Mouse (Mus musculus): ENCODE measurements at regions not wholly inside any gene's neighbourhood (a gene's known extent, or its start where the extent isn't known, plus 50 kb on each side); places are given as distances from the start of the nearest gene placed in this dataset.

GRCm38 (mm10) chr14:99609003-99609402 is 310.5 kb downstream of the Klf5 start:
- no peak overlapping the region for H3K4me3 ChIP-seq
- no peaks in the 10 kb centered on the region for H3K27me3 ChIP-seq (replicated peaks; ENCODE audit: low read depth, poor library complexity, severe bottlenecking)
- no peaks in the 10 kb centered on the region for H3K9me3 ChIP-seq
- 96% methylated on average over 2 of the region's 2 CpGs for WGBS
- H3K27ac ChIP-seq (replicated peaks): no peak overlapping the region
- 0 out of 2 replicates have a peak, but pooled peaks cover 3% of the 10 kb centered on the region for H3K4me1 ChIP-seq
- H3K36me3 ChIP-seq (replicated peaks): no peaks in the 10 kb centered on the region
- DNase-seq (ENCODE audit: low spot score): no peak

- Histone ChIP-seq H3K9me3 (no peaks in the 10 kb centered on the region), H3K27ac (replicated peaks) (no peak overlapping the region), H3K4me1 (no peaks in the 10 kb centered on the region), H3K27me3 (replicated peaks; ENCODE audit: low read depth, poor library complexity, severe bottlenecking) (no peaks in the 10 kb centered on the region), H3K4me3 (no peak overlapping the region), H3K36me3 (replicated peaks) (no peaks in the 10 kb centered on the region)
- DNase-seq (ENCODE audit: low spot score): no peak
- 94% methylated on average over 5 of the region's 5 CpGs for WGBS
These were observed 312.9 kb downstream of the Klf5 start for GRCm38 (mm10) chr14:99611435-99611834.

GRCm38 (mm10) chr14:99612114-99612513 is 313.6 kb downstream of the Klf5 start:
- Histone ChIP-seq H3K4me1 (no peaks in the 10 kb centered on the region), H3K36me3 (replicated peaks) (no peaks in the 10 kb centered on the region), H3K9me3 (no peaks in the 10 kb centered on the region), H3K27ac (replicated peaks) (no peak overlapping the region), H3K4me3 (no peak overlapping the region), H3K27me3 (replicated peaks; ENCODE audit: low read depth, poor library complexity, severe bottlenecking) (no peaks in the 10 kb centered on the region)
- DNase-seq (ENCODE audit: low spot score): no peak
- WGBS: 94% methylated on average over 3 of the region's 3 CpGs

GRCm38 (mm10) chr14:99614748-99615147 is 316.3 kb downstream of the Klf5 start:
- no peak overlapping the region for H3K4me3 ChIP-seq
- DNase-seq (ENCODE audit: low spot score): no peak
- no peaks in the 10 kb centered on the region for H3K4me1 ChIP-seq
- no peak overlapping the region for H3K27ac ChIP-seq (replicated peaks)
- WGBS: 80% methylated on average over 3 of the region's 3 CpGs
- H3K9me3 ChIP-seq: no peaks in the 10 kb centered on the region
- H3K27me3 ChIP-seq (replicated peaks; ENCODE audit: low read depth, poor library complexity, severe bottlenecking): no peaks in the 10 kb centered on the region
- no peaks in the 10 kb centered on the region for H3K36me3 ChIP-seq (replicated peaks)

- Histone ChIP-seq H3K4me1 (no peaks in the 10 kb centered on the region), H3K4me3 (no peak overlapping the region), H3K27me3 (replicated peaks; ENCODE audit: low read depth, poor library complexity, severe bottlenecking) (no peaks in the 10 kb centered on the region), H3K27ac (replicated peaks) (no peak overlapping the region), H3K36me3 (replicated peaks) (no peaks in the 10 kb centered on the region), H3K9me3 (no peaks in the 10 kb centered on the region)
- no peak for DNase-seq (ENCODE audit: low spot score)
- WGBS: 70% methylated on average over 7 of the region's 7 CpGs
These were observed 318.3 kb downstream of the Klf5 start for GRCm38 (mm10) chr14:99616655-99617335.

GRCm38 (mm10) chr14:99617374-99617773 is 318.9 kb downstream of the Klf5 start:
- DNase-seq (ENCODE audit: low spot score): no peak
- 80% methylated on average over 2 of the region's 2 CpGs for WGBS
- Histone ChIP-seq H3K4me3 (no peak overlapping the region), H3K36me3 (replicated peaks) (no peaks in the 10 kb centered on the region), H3K27ac (replicated peaks) (no peak overlapping the region), H3K9me3 (no peaks in the 10 kb centered on the region), H3K27me3 (replicated peaks; ENCODE audit: low read depth, poor library complexity, severe bottlenecking) (no peaks in the 10 kb centered on the region), H3K4me1 (no peaks in the 10 kb centered on the region)

GRCm38 (mm10) chr14:99621538-99621937 is 323.0 kb downstream of the Klf5 start:
- 84% methylated on average over 3 of the region's 3 CpGs for WGBS
- no peak overlapping the region for H3K4me3 ChIP-seq
- H3K36me3 ChIP-seq (replicated peaks): no peaks in the 10 kb centered on the region

GRCm38 (mm10) chr14:99624380-99625327 is 326.2 kb downstream of the Klf5 start:
- Histone ChIP-seq H3K27me3 (replicated peaks; ENCODE audit: low read depth, poor library complexity, severe bottlenecking) (no peaks in the 10 kb centered on the region), H3K9me3 (no peaks in the 10 kb centered on the region), H3K27ac (replicated peaks) (no peak overlapping the region), H3K4me1 (peaks cover 3% of the 10 kb centered on the region), H3K36me3 (replicated peaks) (no peaks in the 10 kb centered on the region), H3K4me3 (no peak overlapping the region)
- DNase-seq (ENCODE audit: low spot score): no peak
- WGBS: 88% methylated on average over 10 of the region's 10 CpGs

More at GRCm38 (mm10) chr14:99621538-99621937, 323.0 kb downstream of the Klf5 start:
- no peak for DNase-seq (ENCODE audit: low spot score)
- no peaks in the 10 kb centered on the region for H3K27me3 ChIP-seq (replicated peaks; ENCODE audit: low read depth, poor library complexity, severe bottlenecking)
- H3K4me1 ChIP-seq: no peaks in the 10 kb centered on the region
- H3K27ac ChIP-seq (replicated peaks): no peak overlapping the region
- H3K9me3 ChIP-seq: no peaks in the 10 kb centered on the region

GRCm38 (mm10) chr14:99627615-99628014 is 329.1 kb downstream of the Klf5 start:
- 83% methylated on average over 1 of the region's 1 CpGs for WGBS
- Histone ChIP-seq H3K9me3 (no peaks in the 10 kb centered on the region), H3K36me3 (replicated peaks) (no peaks in the 10 kb centered on the region), H3K4me1 (peaks cover 3% of the 10 kb centered on the region), H3K4me3 (no peak overlapping the region), H3K27ac (replicated peaks) (no peak overlapping the region), H3K27me3 (replicated peaks; ENCODE audit: low read depth, poor library complexity, severe bottlenecking) (no peaks in the 10 kb centered on the region)
- no peak for DNase-seq (ENCODE audit: low spot score)

GRCm38 (mm10) chr14:99631092-99631491 is 332.6 kb downstream of the Klf5 start:
- Histone ChIP-seq H3K27me3 (replicated peaks; ENCODE audit: low read depth, poor library complexity, severe bottlenecking) (no peaks in the 10 kb centered on the region), H3K9me3 (no peaks in the 10 kb centered on the region), H3K36me3 (replicated peaks) (no peaks in the 10 kb centered on the region), H3K4me3 (no peak overlapping the region), H3K4me1 (peaks cover 3% of the 10 kb centered on the region), H3K27ac (replicated peaks) (no peak overlapping the region)
- WGBS: 76% methylated on average over 10 of the region's 10 CpGs
- DNase-seq (ENCODE audit: low spot score): no peak

GRCm38 (mm10) chr14:99632444-99632843 is 334.0 kb downstream of the Klf5 start:
- Histone ChIP-seq H3K9me3 (no peaks in the 10 kb centered on the region), H3K4me1 (peaks cover 3% of the 10 kb centered on the region), H3K27me3 (replicated peaks; ENCODE audit: low read depth, poor library complexity, severe bottlenecking) (no peaks in the 10 kb centered on the region), H3K4me3 (no peak overlapping the region), H3K27ac (replicated peaks) (no peak overlapping the region), H3K36me3 (replicated peaks) (no peaks in the 10 kb centered on the region)
- WGBS: 34% methylated on average over 4 of the region's 4 CpGs
- DNase-seq (ENCODE audit: low spot score): no peak

- WGBS: 91% methylated on average over 4 of the region's 4 CpGs
- no peaks in the 10 kb centered on the region for H3K9me3 ChIP-seq
- no peaks in the 10 kb centered on the region for H3K27me3 ChIP-seq (replicated peaks; ENCODE audit: low read depth, poor library complexity, severe bottlenecking)
- H3K4me3 ChIP-seq: no peak overlapping the region
- H3K27ac ChIP-seq (replicated peaks): no peak overlapping the region
- no peaks in the 10 kb centered on the region for H3K36me3 ChIP-seq (replicated peaks)
- DNase-seq (ENCODE audit: low spot score): no peak
- no peaks in the 10 kb centered on the region for H3K4me1 ChIP-seq
These were observed 337.2 kb downstream of the Klf5 start for GRCm38 (mm10) chr14:99635556-99636150.

Data from embryonic facial prominence, embryonic 10.5 days (tissue).